Mouse (Mus musculus) forebrain, embryonic 13.5 days (tissue): Measurements from ENCODE around the gene Ccdc175. TPM values are rescaled to one million over a fixed set of nuclear protein-coding genes. Genes with fewer than 3 reads are reported as not detected.

ENCODE experiments used
- ATAC-seq: fragments of 200-750 bp; cut with Nextera tagmentation; 2 replicates; pipeline ENCODE4 v1.8.0; 2017
- H3K27ac ChIP-seq: fragments of 300-500 bp; sonication (generic); 2 replicates; pipeline ENCODE4 v1.5.1; 2015; ENCODE audit warnings: inconsistent platforms, mild to moderate bottlenecking, moderate library complexity
- H3K27me3 ChIP-seq: fragments of 300-500 bp; sonication (generic); 2 replicates; pipeline ENCODE4 v1.6.1; 2015; ENCODE audit warnings: mild to moderate bottlenecking, inconsistent platforms
- H3K36me3 ChIP-seq: fragments of 300-500 bp; sonication (generic); 2 replicates; pipeline ENCODE4 v1.6.1; 2015; ENCODE audit warnings: mild to moderate bottlenecking, inconsistent platforms; ENCODE audit not compliant: poor library complexity, severe bottlenecking
- H3K4me1 ChIP-seq: fragments of 300-500 bp; sonication (generic); 2 replicates; pipeline ENCODE4 v1.6.1; 2015; ENCODE audit warnings: inconsistent platforms
- H3K4me2 ChIP-seq: fragments of 300-500 bp; sonication (generic); 2 replicates; pipeline ENCODE4 v1.6.1; 2015; ENCODE audit warnings: inconsistent platforms, mild to moderate bottlenecking, moderate library complexity
- H3K4me3 ChIP-seq: fragments of 300-500 bp; sonication (generic); 2 replicates; pipeline ENCODE4 v1.5.1; 2015; ENCODE audit warnings: mild to moderate bottlenecking, inconsistent platforms
- H3K9ac ChIP-seq: fragments of 300-500 bp; sonication (generic); 2 replicates; pipeline ENCODE4 v1.6.1; 2015; ENCODE audit warnings: mild to moderate bottlenecking, inconsistent platforms
- H3K9me3 ChIP-seq: fragments of 300-500 bp; sonication (generic); replicated peaks from 2 replicates; pipeline ENCODE4 v1.6.1; 2016; ENCODE audit warnings: inconsistent platforms
- WGBS: fragments of 180-500 bp; shearing (Covaris S2); methylation state at CpG from one replicate; pipeline ENCODE4 v1.1.7; 2015; 5-methylcytosine and 5-hydroxymethylcytosine counted together
- polyA plus RNA-seq: library from polyadenylated mRNA; unstranded; fragments of >200 nt; fragmentation: Nextera tagmentation; extraction: Ambion mirVana; gene quantifications from 2 replicates; pipeline ENCODE4 v1.2.1, GENCODE M21; 2015

The Ccdc175 gene
- polyA plus RNA-seq, 1 experiment from 2014 or later = not detected

- H3K36me3 ChIP-seq = no peaks in the 10 kb centered on the region
- no peak overlapping the region for H3K27ac ChIP-seq
- no peak overlapping the region for H3K4me2 ChIP-seq
- H3K4me1 ChIP-seq = peaks cover 6% of the 10 kb centered on the region
- ATAC-seq = no peak
- no peak overlapping the region for H3K4me3 ChIP-seq
- WGBS = 85% methylated on average over 7 of the region's 7 CpGs
- no peaks in the 10 kb centered on the region for H3K27me3 ChIP-seq
- no peak overlapping the region for H3K9ac ChIP-seq
- H3K9me3 ChIP-seq = no peaks in the 10 kb centered on the region
Measured at GRCm38 (mm10) chr12:72197434-72197833, 12.6 kb upstream of the Ccdc175 start.

GRCm38 (mm10) chr12:72179561-72179960, 5.3 kb downstream of the Ccdc175 start:
- WGBS = 85% methylated on average over 4 of the region's 4 CpGs
- H3K9ac ChIP-seq = no peak overlapping the region
- H3K4me2 ChIP-seq = no peak overlapping the region
- no peak overlapping the region for H3K27ac ChIP-seq
- 0 out of 2 replicates have a peak, but pooled peaks cover 4% of the 10 kb centered on the region for H3K9me3 ChIP-seq
- no peaks in the 10 kb centered on the region for H3K27me3 ChIP-seq
- ATAC-seq = no peak
- no peak overlapping the region for H3K4me3 ChIP-seq
- no peaks in the 10 kb centered on the region for H3K4me1 ChIP-seq
- H3K36me3 ChIP-seq = no peaks in the 10 kb centered on the region

- WGBS = 87% methylated on average over 3 of the region's 3 CpGs
- 0 out of 2 replicates have a peak, but pooled peaks cover 4% of the 10 kb centered on the region for H3K9me3 ChIP-seq
- H3K4me2 ChIP-seq = no peak overlapping the region
- no peak overlapping the region for H3K27ac ChIP-seq
- no peaks in the 10 kb centered on the region for H3K36me3 ChIP-seq
- ATAC-seq = no peak
- no peaks in the 10 kb centered on the region for H3K4me1 ChIP-seq
- H3K9ac ChIP-seq = no peak overlapping the region
- H3K27me3 ChIP-seq = no peaks in the 10 kb centered on the region
- H3K4me3 ChIP-seq = no peak overlapping the region
Measured at GRCm38 (mm10) chr12:72178322-72178721, 6.5 kb downstream of the Ccdc175 start.

- ATAC-seq = no peak; the same call in 1 of the 2 replicates
- H3K36me3 ChIP-seq = no peaks in the 10 kb centered on the region
- no peak overlapping the region for H3K27ac ChIP-seq
- no peak overlapping the region for H3K4me3 ChIP-seq
- no peaks in the 10 kb centered on the region for H3K27me3 ChIP-seq
- H3K9ac ChIP-seq = no peak overlapping the region
- H3K4me1 ChIP-seq = no peaks in the 10 kb centered on the region
- H3K9me3 ChIP-seq = no peaks in the 10 kb centered on the region
- WGBS = 45% methylated on average over 4 of the region's 4 CpGs
- no peak overlapping the region for H3K4me2 ChIP-seq
Measured at GRCm38 (mm10) chr12:72158421-72158820, 26.4 kb downstream of the Ccdc175 start.

- no peaks in the 10 kb centered on the region for H3K9me3 ChIP-seq
- no peak overlapping the region for H3K4me3 ChIP-seq
- 52% methylated on average over 4 of the region's 4 CpGs for WGBS
- no peak for ATAC-seq
- H3K4me2 ChIP-seq = no peak overlapping the region
- no peak overlapping the region for H3K9ac ChIP-seq
- no peak overlapping the region for H3K27ac ChIP-seq
- H3K4me1 ChIP-seq = no peaks in the 10 kb centered on the region
- H3K36me3 ChIP-seq = no peaks in the 10 kb centered on the region
- no peaks in the 10 kb centered on the region for H3K27me3 ChIP-seq
Measured at GRCm38 (mm10) chr12:72150786-72151185, 34.0 kb downstream of the Ccdc175 start.

GRCm38 (mm10) chr12:72129203-72129602, 55.6 kb downstream of the Ccdc175 start:
- H3K4me1 ChIP-seq = no peaks in the 10 kb centered on the region
- no peaks in the 10 kb centered on the region for H3K36me3 ChIP-seq
- no peak for ATAC-seq
- H3K27ac ChIP-seq = no peak overlapping the region
- H3K27me3 ChIP-seq = no peaks in the 10 kb centered on the region
- H3K4me2 ChIP-seq = no peak overlapping the region
- no peak overlapping the region for H3K9ac ChIP-seq
- peaks cover 5% of the 10 kb centered on the region; the same call in 1 of the 2 replicates for H3K9me3 ChIP-seq
- 94% methylated on average over 10 of the region's 10 CpGs for WGBS
- no peak overlapping the region for H3K4me3 ChIP-seq

GRCm38 (mm10) chr12:72115686-72116345, 69.0 kb downstream of the Ccdc175 start:
- H3K9ac ChIP-seq = no peak overlapping the region
- H3K27ac ChIP-seq = no peak overlapping the region
- no peak for ATAC-seq
- H3K36me3 ChIP-seq = no peaks in the 10 kb centered on the region
- H3K4me1 ChIP-seq = no peaks in the 10 kb centered on the region
- WGBS = 84% methylated on average over 22 of the region's 23 CpGs
- no peak overlapping the region for H3K4me3 ChIP-seq
- no peaks in the 10 kb centered on the region for H3K9me3 ChIP-seq
- H3K27me3 ChIP-seq = no peaks in the 10 kb centered on the region
- H3K4me2 ChIP-seq = no peak overlapping the region

GRCm38 (mm10) chr12:72115126-72115525, 69.7 kb downstream of the Ccdc175 start:
- Histone ChIP-seq H3K27ac (no peak overlapping the region), H3K36me3 (no peaks in the 10 kb centered on the region), H3K9ac (no peak overlapping the region), H3K27me3 (no peaks in the 10 kb centered on the region), H3K4me2 (no peak overlapping the region), H3K9me3 (no peaks in the 10 kb centered on the region), H3K4me3 (no peak overlapping the region), H3K4me1 (no peaks in the 10 kb centered on the region)
- 84% methylated on average over 6 of the region's 6 CpGs for WGBS
- ATAC-seq = no peak

- Histone ChIP-seq H3K9ac (no peak overlapping the region), H3K27ac (no peak overlapping the region), H3K9me3 (no peaks in the 10 kb centered on the region), H3K4me1 (no peaks in the 10 kb centered on the region), H3K4me2 (no peak overlapping the region), H3K4me3 (no peak overlapping the region), H3K36me3 (peaks cover 15% of the 10 kb centered on the region), H3K27me3 (no peaks in the 10 kb centered on the region)
- peak; percentile 83 for ATAC-seq
- 28% methylated on average over 14 of the region's 14 CpGs for WGBS
Measured at GRCm38 (mm10) chr12:72104525-72105281, 80.1 kb downstream of the Ccdc175 start.

GRCm38 (mm10) chr12:72104027-72104426, 80.8 kb downstream of the Ccdc175 start:
- ATAC-seq = peak; percentile 38; the same call in 1 of the 2 replicates

GRCm38 (mm10) chr12:72102776-72103175, 82.1 kb downstream of the Ccdc175 start:
- Histone ChIP-seq H3K4me1 (no peaks in the 10 kb centered on the region), H3K9ac (no peak overlapping the region), H3K9me3 (no peaks in the 10 kb centered on the region), H3K27ac (no peak overlapping the region), H3K4me3 (no peak overlapping the region), H3K4me2 (no peak overlapping the region), H3K36me3 (peaks cover 29% of the 10 kb centered on the region), H3K27me3 (no peaks in the 10 kb centered on the region)
- 86% methylated on average over 6 of the region's 6 CpGs for WGBS
- no peak for ATAC-seq

More at GRCm38 (mm10) chr12:72104027-72104426, 80.8 kb downstream of the Ccdc175 start:
- no peak overlapping the region for H3K4me3 ChIP-seq
- H3K4me1 ChIP-seq = no peaks in the 10 kb centered on the region
- H3K27ac ChIP-seq = no peak overlapping the region
- H3K36me3 ChIP-seq = peaks cover 22% of the 10 kb centered on the region
- 89% methylated on average over 5 of the region's 5 CpGs for WGBS
- no peak overlapping the region for H3K9ac ChIP-seq
- H3K4me2 ChIP-seq = no peak overlapping the region
- no peaks in the 10 kb centered on the region for H3K9me3 ChIP-seq
- no peaks in the 10 kb centered on the region for H3K27me3 ChIP-seq

- Histone ChIP-seq H3K4me1 (no peaks in the 10 kb centered on the region), H3K27ac (no peak overlapping the region), H3K27me3 (no peaks in the 10 kb centered on the region), H3K4me3 (no peak overlapping the region), H3K4me2 (no peak overlapping the region), H3K9me3 (no peaks in the 10 kb centered on the region), H3K9ac (no peak overlapping the region), H3K36me3 (peaks cover 83% of the 10 kb centered on the region)
- 96% methylated on average over 8 of the region's 8 CpGs for WGBS
- no peak for ATAC-seq
Measured at GRCm38 (mm10) chr12:72096966-72097365, 87.9 kb downstream of the Ccdc175 start.
